Mouse (Mus musculus) forebrain, embryonic 16.5 days (tissue): ENCODE measurements around the gene Rnf43. TPM values are rescaled to one million over a fixed set of nuclear protein-coding genes. Genes with fewer than 3 reads are reported as not detected.

Source experiments
- ATAC-seq: fragments of 200-750 bp; cut with Nextera tagmentation; 2 replicates; pipeline ENCODE4 v1.8.0; 2017; ENCODE audit warnings: mild to moderate bottlenecking, moderate library complexity
- H3K27ac ChIP-seq: fragments of 300-500 bp; sonication (generic); 2 replicates; pipeline ENCODE4 v1.5.1; 2014; ENCODE audit warnings: low read length, control low read depth
- H3K27me3 ChIP-seq: fragments of 300-500 bp; sonication (generic); replicated peaks from 2 replicates; pipeline ENCODE4 v1.6.1; 2014; ENCODE audit warnings: low read length; ENCODE audit not compliant: control insufficient read depth, insufficient read depth
- H3K36me3 ChIP-seq: fragments of 300-500 bp; sonication (generic); 2 replicates; pipeline ENCODE4 v1.6.1; 2014; ENCODE audit not compliant: control insufficient read depth, insufficient read depth
- H3K4me1 ChIP-seq: fragments of 300-500 bp; sonication (generic); replicated peaks from 2 replicates; pipeline ENCODE4 v1.6.1; 2014; ENCODE audit warnings: low read length; ENCODE audit not compliant: control insufficient read depth, insufficient read depth
- H3K4me2 ChIP-seq: fragments of 300-500 bp; sonication (generic); 2 replicates; pipeline ENCODE4 v1.6.1; 2014; ENCODE audit warnings: mild to moderate bottlenecking, low read length, control low read depth
- H3K4me3 ChIP-seq: fragments of 300-500 bp; sonication (generic); replicated peaks from 2 replicates; pipeline ENCODE4 v1.5.1; 2014; ENCODE audit warnings: mild to moderate bottlenecking, low read length, control low read depth
- H3K9ac ChIP-seq: fragments of 300-500 bp; sonication (generic); replicated peaks from 2 replicates; pipeline ENCODE4 v1.6.1; 2014; ENCODE audit warnings: low read depth, low read length, control low read depth
- H3K9me3 ChIP-seq: fragments of 300-500 bp; sonication (generic); 2 replicates; pipeline ENCODE4 v1.6.1; 2016; ENCODE audit warnings: low read length; ENCODE audit not compliant: control insufficient read depth
- WGBS: fragments of 180-500 bp; shearing (Covaris S2); extraction: QIAGEN DNeasy Blood & Tissue Kit; methylation state at CpG from one replicate; pipeline ENCODE4 v1.1.7; 2014; 5-methylcytosine and 5-hydroxymethylcytosine counted together
- polyA plus RNA-seq: library from polyadenylated mRNA; unstranded; fragments of >200 nt; fragmentation: Nextera tagmentation; extraction: Ambion mirVana; gene quantifications from 2 replicates; pipeline ENCODE4 v1.2.1, GENCODE M21; 2015

Gene Rnf43
- polyA plus RNA-seq, 1 experiment from 2014 or later: 0.76 TPM

DNA sequence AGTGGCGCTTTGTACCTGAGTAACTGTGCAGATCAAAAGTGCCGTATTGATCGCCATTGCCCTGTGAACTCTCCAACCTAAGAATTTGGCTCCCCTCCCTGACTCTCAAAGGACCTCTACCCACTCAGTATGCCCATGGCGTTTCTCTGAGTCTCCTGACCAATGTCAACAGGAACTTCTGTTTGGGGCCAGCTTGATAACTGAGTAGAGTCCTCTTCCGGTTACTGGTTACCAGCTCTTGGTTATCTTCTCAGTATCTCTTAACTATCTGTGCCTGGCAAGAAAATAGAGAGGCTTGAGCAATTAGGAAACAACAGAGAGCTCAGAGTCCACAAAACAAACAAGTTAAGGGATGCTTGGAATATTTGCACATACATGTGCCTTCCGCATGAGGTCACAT, 38.6 kb downstream of the Rnf43 start:
- Histone ChIP-seq H3K9me3 (no peaks in the 10 kb centered on the region), H3K27ac (no peak overlapping the region), H3K9ac (no peak overlapping the region), H3K4me1 (no peaks in the 10 kb centered on the region), H3K4me3 (no peak overlapping the region), H3K36me3 (no peaks in the 10 kb centered on the region), H3K4me2 (no peak overlapping the region), H3K27me3 (no peaks in the 10 kb centered on the region)
- no peak for ATAC-seq
- 81% methylated on average over 6 of the region's 6 CpGs for WGBS

DNA sequence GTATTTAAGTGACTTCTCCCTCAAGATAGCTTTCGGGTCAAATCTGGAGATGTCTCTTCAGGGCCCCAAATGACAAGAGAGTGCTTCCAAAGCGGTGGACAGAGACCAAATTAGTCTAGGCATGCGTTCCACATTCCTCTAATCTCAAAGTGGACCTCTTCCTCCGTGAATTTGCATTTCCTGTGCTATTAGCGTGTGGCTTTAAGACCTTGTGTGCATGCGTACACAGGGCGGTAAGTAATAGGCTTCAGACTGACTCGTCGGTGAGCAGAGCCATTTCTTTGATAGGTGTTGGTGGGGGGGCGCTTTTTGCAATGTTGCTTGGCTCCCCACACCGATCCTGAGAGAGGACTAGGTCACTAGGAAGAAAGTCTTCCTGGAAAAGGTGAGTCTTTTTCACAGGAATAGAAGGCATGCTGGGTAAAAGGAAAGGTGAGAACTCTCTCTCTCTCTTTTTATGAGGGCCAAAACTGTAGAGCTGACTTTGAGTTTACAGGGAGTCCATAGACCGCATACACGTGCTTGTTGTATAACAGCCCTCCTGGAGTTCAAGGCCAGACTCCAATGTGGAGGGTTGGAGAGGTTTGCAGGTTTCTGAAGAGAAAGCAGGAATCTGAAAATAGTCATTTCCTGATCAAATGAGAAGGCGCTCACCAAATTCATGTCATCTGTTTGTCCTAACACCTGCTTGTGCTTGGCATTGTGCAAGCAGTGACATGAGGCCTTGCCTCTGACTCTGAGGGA, 39.5 kb downstream of the Rnf43 start:
- Histone ChIP-seq H3K27me3 (no peaks in the 10 kb centered on the region), H3K4me2 (no peak overlapping the region), H3K36me3 (no peaks in the 10 kb centered on the region), H3K9me3 (no peaks in the 10 kb centered on the region), H3K9ac (no peak overlapping the region), H3K27ac (no peak overlapping the region), H3K4me1 (no peaks in the 10 kb centered on the region), H3K4me3 (no peak overlapping the region)
- no peak for ATAC-seq
- 86% methylated on average over 14 of the region's 14 CpGs for WGBS

DNA sequence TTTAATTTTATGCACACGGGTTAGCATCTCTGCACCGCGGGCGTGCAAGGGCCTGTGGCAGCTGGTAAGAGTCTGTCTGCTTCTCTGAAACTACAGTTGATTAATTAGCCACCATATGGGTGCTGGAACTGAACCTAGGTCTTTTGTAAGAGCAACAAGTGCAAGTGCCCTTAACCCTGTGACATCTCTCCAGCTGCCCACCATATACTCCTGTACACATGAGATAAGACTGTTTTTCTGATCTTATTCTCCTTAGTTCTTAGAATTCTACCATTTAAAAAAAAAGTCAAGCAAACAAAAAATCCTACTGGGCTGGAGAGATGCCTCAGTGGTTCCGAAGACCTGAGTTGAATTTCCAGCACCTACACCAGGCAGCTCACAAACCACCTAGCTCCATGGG, 41.1 kb downstream of the Rnf43 start:
- H3K4me3 ChIP-seq: no peak overlapping the region
- H3K4me2 ChIP-seq: no peak overlapping the region
- H3K36me3 ChIP-seq: no peaks in the 10 kb centered on the region
- 86% methylated on average over 5 of the region's 5 CpGs for WGBS
- H3K27ac ChIP-seq: no peak overlapping the region
- H3K27me3 ChIP-seq: no peaks in the 10 kb centered on the region
- no peak overlapping the region for H3K9ac ChIP-seq
- H3K4me1 ChIP-seq: no peaks in the 10 kb centered on the region
- ATAC-seq: no peak
- no peaks in the 10 kb centered on the region for H3K9me3 ChIP-seq

DNA sequence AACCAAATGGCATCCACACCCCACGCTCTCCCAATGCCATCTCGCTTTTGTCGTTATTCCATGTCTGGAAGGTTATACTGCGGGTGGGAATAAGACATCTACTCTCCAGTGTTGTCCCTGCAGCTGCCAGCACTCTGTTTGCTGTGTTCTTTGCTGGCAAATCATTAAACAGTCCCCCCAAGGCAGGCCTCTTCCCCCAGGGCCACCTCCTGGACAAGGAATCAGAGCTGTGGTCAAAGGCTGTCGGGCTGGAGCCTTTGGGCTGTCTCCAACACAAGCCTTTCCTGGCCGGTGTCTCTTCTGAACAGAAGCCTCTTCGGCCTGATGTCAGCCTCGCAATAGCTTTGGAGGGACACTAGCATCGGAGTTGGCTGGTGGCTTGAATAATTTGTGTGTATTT, 41.8 kb downstream of the Rnf43 start:
- no peaks in the 10 kb centered on the region for H3K9me3 ChIP-seq
- 87% methylated on average over 9 of the region's 9 CpGs for WGBS

DNA sequence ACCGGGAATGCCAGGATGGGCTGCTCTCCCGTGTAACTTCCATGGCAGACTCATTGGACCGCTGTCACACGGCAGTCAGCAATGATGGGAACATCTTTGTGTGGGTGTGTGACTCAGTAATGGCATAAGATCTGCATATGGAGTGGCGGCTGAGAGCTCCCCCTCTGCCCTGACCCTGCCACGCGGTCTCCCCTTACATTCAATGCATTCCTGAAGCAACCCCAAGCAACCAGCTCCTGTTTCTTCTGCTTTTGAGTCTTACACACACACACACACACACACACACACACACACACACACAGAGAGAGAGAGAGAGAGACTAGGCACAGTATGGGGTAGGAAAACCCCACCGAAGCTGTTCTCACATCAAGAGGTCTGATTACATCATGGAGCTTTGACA, 45.0 kb downstream of the Rnf43 start:
- no peak overlapping the region for H3K9ac ChIP-seq
- 29% methylated on average over 8 of the region's 8 CpGs for WGBS

More for the DNA sequence above, 41.8 kb downstream of the Rnf43 start:
- no peak overlapping the region for H3K4me3 ChIP-seq
- H3K9ac ChIP-seq: no peak overlapping the region
- H3K27ac ChIP-seq: no peak overlapping the region
- H3K36me3 ChIP-seq: no peaks in the 10 kb centered on the region
- no peaks in the 10 kb centered on the region for H3K4me1 ChIP-seq
- no peaks in the 10 kb centered on the region for H3K27me3 ChIP-seq
- ATAC-seq: no peak
- H3K4me2 ChIP-seq: no peak overlapping the region

DNA sequence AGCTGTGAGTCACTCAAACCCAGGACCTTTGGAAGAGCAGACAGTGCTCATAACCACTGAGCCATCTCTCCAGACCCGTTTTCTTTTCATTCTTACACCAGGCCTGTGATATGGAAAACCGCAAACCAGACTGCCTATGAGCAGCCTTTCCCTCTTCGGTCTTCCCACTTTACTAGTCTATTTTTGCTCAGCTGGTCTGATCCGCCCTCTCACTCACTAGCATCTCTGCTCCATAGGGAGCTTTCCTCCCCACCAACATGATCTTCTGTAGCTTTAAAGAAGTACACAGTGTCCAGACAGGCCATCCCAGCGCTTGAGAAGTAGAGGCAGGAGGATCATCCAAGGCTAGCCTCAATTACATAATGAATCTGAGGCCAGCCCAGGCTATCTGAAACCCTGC, 46.5 kb downstream of the Rnf43 start:
- WGBS: 77% methylated on average over 5 of the region's 5 CpGs
- H3K9me3 ChIP-seq: no peaks in the 10 kb centered on the region

More for the DNA sequence above, 45.0 kb downstream of the Rnf43 start:
- H3K9me3 ChIP-seq: no peaks in the 10 kb centered on the region
- H3K4me1 ChIP-seq: peaks cover 8% of the 10 kb centered on the region
- no peak overlapping the region for H3K4me2 ChIP-seq
- no peaks in the 10 kb centered on the region for H3K36me3 ChIP-seq
- H3K27ac ChIP-seq: no peak overlapping the region
- peaks cover 3% of the 10 kb centered on the region; the same call in 1 of the 2 replicates for H3K27me3 ChIP-seq
- no peak for ATAC-seq
- H3K4me3 ChIP-seq: no peak overlapping the region

DNA sequence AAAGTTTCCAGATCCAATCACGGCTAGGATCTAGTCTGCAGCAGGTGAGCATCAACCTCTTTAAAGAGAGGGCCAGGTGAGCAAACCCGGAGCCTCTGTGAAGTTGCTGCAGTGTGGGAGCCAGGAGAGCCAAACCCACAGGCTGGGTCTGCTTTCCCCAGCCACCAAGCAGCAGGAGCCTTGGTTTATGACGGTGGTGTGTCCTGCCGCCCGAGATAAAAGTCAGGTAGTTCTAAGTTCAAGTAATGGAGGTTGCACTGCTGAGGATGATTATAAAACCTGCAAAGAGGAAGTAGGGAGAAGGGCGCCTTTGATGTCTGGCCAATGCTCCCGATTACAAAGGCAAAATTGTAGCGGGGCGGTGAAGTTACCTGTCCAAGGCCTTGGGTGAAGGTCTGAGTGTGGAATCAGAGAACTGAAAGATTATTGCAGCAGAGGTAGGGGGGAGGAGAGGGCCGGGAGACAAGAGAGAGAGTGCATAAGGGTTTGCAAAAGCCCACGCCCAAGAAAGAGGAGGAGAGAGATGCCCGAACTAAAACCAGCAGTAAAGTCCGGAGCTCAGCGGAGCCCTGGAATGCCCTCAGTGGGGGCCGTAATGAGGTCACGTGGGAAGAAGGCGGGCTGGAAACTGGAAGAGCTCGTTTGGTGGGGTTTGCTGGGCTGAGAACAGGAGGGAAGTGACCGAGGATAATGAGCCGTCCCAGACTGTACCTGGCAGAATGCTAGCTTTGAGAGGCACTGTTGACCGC, 47.2 kb downstream of the Rnf43 start:
- Histone ChIP-seq H3K27me3 (peaks cover 3% of the 10 kb centered on the region; the same call in 1 of the 2 replicates), H3K27ac (no peak overlapping the region), H3K4me3 (peak overlapping the region; percentile 24), H3K36me3 (no peaks in the 10 kb centered on the region), H3K4me1 (peaks cover 8% of the 10 kb centered on the region), H3K9ac (peak overlapping the region; percentile 9), H3K4me2 (peak overlapping the region; percentile 48), H3K9me3 (no peaks in the 10 kb centered on the region)
- WGBS: 8% methylated on average over 21 of the region's 21 CpGs
- no peak for ATAC-seq

More for the DNA sequence above, 46.5 kb downstream of the Rnf43 start:
- peaks cover 8% of the 10 kb centered on the region for H3K4me1 ChIP-seq
- no peak overlapping the region for H3K27ac ChIP-seq
- no peak overlapping the region for H3K4me3 ChIP-seq
- no peaks in the 10 kb centered on the region for H3K36me3 ChIP-seq
- ATAC-seq: no peak
- peaks cover 3% of the 10 kb centered on the region; the same call in 1 of the 2 replicates for H3K27me3 ChIP-seq
- no peak overlapping the region for H3K9ac ChIP-seq
- no peak overlapping the region for H3K4me2 ChIP-seq

DNA sequence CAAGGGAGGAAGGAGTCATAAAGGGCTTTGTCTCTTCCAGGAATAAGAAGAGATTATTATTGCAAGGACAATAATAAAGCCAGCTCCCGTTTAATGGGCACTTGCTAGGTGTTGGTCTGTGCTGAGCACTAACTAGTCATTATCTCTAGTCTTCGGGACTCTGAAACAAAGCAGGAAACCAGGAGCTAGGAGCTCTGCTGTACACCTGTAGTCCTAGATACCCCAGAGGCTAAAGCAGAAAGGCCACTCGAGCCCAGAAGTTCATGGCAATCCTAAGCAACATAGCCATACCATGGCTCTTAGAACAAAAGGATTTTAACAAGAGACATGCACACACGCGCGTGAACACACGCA, 47.7 kb downstream of the Rnf43 start:
- Histone ChIP-seq H3K4me3 (peak overlapping the region; percentile 24), H3K9ac (peak overlapping the region; percentile 9)

DNA sequence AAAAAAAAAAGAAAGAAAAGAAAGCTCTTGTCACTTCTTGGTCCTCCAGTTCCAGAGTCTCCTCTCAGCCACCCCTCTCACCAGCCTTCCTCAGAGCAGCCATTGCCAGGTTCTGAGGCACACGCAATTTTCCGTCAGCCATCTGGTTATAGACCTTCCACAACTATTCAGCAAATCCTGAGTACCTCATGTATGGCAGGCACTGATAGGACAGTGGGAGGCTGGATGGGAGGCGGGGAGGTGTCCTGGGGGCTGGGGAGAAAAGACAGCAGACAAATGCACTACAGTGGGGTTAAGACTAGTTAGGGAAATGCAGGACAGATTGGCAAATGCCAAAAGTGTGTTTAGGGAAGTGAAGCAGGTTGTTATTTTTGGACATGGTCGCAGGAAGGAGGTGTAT, 49.7 kb downstream of the Rnf43 start:
- peaks cover 8% of the 10 kb centered on the region for H3K4me1 ChIP-seq
- no peak for ATAC-seq
- H3K4me2 ChIP-seq: no peak overlapping the region

More for the DNA sequence above, 47.7 kb downstream of the Rnf43 start:
- no peak for ATAC-seq
- Histone ChIP-seq H3K27me3 (peaks cover 3% of the 10 kb centered on the region; the same call in 1 of the 2 replicates), H3K4me1 (peaks cover 8% of the 10 kb centered on the region), H3K36me3 (no peaks in the 10 kb centered on the region), H3K4me2 (peak overlapping the region; percentile 48), H3K27ac (no peak overlapping the region), H3K9me3 (no peaks in the 10 kb centered on the region)
- 52% methylated on average over 7 of the region's 7 CpGs for WGBS

More for the DNA sequence above, 49.7 kb downstream of the Rnf43 start:
- Histone ChIP-seq H3K9me3 (no peaks in the 10 kb centered on the region), H3K9ac (no peak overlapping the region), H3K4me3 (no peak overlapping the region), H3K36me3 (no peaks in the 10 kb centered on the region), H3K27me3 (peaks cover 3% of the 10 kb centered on the region; the same call in 1 of the 2 replicates), H3K27ac (no peak overlapping the region)
- WGBS: 82% methylated on average over 4 of the region's 4 CpGs
